Mouse (Mus musculus): Measurements from ENCODE around the gene Smim17. TPM values are rescaled to one million over a fixed set of nuclear protein-coding genes. Genes with fewer than 3 reads are reported as not detected.
"Not testable (repeated sequence)": the region's sequence is repeated elsewhere in the genome, so short reads cannot be mapped to it uniquely, and the experiment has no call there.

The Smim17 gene
- total RNA-seq, 2 experiments from 2014 or later, result 15.7 to 17.9 TPM

DNA sequence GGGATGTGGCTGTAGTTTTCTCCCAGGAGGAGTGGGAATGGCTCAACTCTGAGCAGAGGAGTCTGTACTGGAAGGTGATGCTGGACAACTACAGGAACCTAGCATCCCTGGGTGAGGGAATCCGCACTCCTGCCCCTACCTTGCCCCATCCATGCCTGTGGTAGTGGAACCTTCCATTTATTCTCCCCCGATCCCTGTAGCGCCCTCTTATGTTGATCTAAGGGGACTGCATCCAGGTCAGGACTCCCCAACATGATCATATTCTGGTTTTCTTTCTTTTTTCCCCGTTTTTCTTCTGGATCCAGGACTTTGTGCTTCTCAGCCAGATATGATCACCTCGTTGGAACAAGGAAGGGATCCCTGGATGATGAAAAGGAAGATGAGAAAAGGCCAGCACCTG is 9.1 kb upstream of the Smim17 start:
- no peak for DNase-seq (ENCODE audit: low spot score in 2 of 2)
- intact Hi-C loops (cut with DNase I), result no loop called here

DNA sequence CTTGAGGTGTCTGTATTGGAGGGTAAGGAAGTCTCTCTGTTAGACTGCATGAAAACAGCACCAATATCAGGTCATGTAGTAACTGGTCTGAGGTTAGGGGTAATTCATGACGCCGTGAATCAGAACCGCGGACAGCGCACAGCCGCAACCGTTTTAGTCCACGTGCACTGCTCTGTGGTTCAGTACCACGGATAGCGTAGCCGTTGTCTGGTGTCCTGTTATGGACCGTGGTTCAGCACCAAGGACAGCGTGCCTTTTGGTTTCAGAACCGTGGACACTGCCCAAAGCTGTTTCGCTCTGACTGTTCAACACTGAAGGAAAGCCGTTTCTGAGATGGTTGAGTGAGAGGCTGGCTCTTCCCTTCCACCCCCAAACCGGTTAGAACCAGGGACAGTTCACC is 11.5 kb downstream of the Smim17 start, which contains the start of gene Gm20715:
TSS of gene Gm20715 (plus strand) at position 235 of the 400 bp plus-strand sequence.
- intact Hi-C loops (cut with DNase I), result no loop called here
- DNase-seq (ENCODE audit: low spot score in 2 of 2), result peak; percentile 83 to 84

DNA sequence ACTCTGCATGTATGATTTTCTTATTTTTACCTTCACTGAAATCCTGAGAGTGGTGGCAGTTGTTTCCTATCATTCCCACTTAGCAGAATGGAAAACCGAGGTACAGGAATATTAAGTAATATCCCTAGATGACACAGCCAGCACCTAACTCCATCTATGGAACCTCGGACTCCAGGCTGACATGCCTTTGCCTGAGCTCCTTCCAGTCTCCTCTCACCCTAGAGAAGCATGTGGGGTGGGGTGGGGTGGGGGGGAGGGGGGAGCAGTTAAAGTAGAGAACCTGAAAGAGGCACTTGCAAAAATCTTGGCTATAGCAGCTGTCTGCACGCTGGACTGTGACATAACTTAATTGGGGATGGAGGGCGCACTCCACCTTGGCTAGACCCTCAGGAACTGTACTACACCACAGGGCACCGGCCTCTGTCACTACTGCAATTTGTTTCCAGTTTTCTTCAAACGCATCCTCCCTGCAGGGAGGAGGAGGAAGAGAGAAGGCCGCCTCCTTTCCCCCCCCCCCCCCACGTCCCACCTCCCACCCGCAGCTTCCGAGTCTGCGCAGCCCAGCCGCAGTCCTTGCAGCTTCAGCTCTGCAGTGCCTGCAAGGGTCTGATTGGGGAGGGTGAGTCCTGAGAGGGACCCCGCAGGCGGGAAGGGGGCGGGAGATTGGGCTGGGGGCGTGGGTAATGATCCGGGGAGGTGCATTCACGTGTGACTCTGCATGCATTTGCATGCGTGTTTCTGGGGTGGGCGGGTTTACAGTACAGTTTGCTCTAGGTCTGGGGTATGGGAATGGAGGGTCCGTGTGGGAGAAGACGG is 16.3 kb downstream of the Smim17 start:
- DNase-seq (ENCODE audit: low spot score in 2 of 2), result peak; percentile 43 to 52
- intact Hi-C loops (cut with DNase I), result loop anchor here (5.0 kb wide), 1 partner anchor 53 kb away; the partner anchor contains the start of gene Zfp78

DNA sequence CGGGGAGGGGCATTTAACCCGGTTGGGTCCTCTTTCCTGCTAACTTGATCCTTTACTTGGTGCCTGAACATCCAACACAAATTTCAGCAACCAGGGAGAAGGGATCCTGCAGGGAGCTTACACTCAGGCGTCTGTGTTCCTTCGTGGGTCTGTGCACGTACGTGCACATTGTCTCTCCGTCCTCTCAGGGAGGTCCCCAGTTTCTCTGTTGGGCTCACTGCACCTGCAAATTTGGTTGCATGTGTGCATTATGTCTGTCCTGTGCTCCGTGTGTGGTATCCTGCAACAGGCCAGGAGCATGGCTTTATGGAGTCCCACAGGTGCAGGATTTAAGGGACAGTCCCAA is 16.9 kb downstream of the Smim17 start:
- DNase-seq (ENCODE audit: low spot score in 2 of 2), result no peak
- intact Hi-C loops (cut with DNase I), result loop anchor here (5.0 kb wide), 1 partner anchor 53 kb away; the partner anchor contains the start of gene Zfp78

DNA sequence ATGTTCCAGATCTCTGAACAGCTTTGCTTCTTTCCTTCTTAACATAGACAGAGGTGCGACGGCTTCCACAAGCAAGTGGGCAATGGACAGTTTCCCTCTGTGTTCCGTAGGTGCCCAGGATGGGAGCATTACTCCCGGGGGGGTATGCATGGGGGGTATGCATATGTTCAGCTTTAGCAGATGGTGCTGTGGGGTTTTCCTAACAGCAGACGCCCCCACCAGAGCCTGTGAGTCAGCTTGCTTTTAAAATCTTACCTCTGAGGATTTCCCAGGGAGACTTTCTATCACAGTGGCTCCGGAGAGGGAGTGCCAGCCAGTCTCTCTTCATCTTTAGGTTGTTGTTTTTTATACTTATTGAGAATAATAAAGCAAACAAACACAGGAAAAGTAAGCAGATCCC is 21.4 kb downstream of the Smim17 start:
- intact Hi-C loops (cut with DNase I), result loop anchor here (5.0 kb wide), 1 partner anchor 58 kb away; the partner anchor contains the start of gene Zfp78
- peak; percentile 50 to 52 for DNase-seq (ENCODE audit: low spot score in 2 of 2)

DNA sequence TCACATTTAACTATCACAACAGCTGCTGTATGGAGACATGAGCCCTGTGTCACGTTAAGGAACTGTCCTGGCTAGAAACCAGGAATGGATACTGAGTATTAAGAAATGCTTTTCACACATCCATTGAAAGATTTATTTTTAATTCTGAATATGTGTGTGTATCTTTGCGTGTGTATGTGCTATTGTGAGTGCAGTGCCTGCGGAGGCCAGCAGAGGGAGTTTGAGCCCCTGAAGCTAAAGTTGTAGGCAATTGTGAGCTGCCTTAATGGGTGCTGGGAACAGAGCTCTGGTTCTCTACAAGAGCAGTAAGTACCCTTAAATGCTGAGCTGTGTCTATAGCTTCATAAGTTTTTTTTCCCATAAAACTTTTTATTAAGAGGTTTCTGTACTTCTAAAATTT is 30.9 kb downstream of the Smim17 start:
- intact Hi-C loops (cut with DNase I), result no loop called here
- DNase-seq (ENCODE audit: low spot score in 2 of 2), result no peak

DNA sequence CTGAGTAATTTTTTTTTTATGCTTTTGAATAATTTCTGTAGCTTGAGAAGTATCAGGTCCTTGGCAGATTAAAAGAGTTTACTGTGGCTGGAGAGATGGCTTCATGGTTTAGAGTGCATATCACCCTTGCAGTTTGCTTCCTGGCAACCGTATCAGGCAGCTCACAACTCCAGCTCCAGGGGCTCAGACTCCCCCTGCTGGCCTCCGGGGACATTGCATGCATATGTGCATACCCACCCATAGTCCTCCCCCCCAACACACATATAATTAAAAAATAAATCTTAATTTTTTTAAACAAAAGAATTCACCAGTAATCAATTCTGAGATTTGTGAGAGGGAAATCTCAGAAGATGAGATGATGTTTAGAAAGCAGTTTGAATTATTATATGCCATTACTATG is 31.8 kb downstream of the Smim17 start:
- intact Hi-C loops (cut with DNase I), result loop anchor here (5.0 to 10.0 kb wide), 4 partner anchors 68 to 864 kb away; partner anchors contain the start of genes Zfp78 and Zim1
- no peak for DNase-seq (ENCODE audit: low spot score in 2 of 2)

DNA sequence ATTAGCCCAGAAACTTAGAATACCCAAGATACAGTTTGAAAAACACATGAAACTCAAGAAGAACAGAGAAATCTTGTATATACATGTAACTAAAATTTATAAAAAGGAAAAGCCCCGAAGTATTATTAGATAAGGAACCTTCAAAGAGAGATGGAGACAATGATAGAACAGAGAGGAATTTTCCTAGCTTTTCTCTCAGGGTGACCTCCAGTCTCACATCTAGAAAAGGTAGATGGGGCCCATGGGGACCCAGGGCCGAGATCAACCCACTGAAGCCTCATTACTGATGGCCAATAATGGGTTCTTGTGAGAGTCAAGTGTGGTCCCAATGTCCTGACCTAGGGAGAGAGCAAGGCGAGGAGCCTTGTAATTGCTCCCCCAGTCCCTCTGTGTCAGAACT is 39.9 kb downstream of the Smim17 start, which contains the start of gene Olfr1344:
TSS of gene Olfr1344 (plus strand) at position 301 of the 400 bp plus-strand sequence.
- DNase-seq (ENCODE audit: low spot score in 2 of 2), result no peak
- intact Hi-C loops (cut with DNase I), result loop anchor here (5.0 to 10.0 kb wide), 4 partner anchors 149 to 856 kb away; partner anchors contain the start of gene Zim1

DNA sequence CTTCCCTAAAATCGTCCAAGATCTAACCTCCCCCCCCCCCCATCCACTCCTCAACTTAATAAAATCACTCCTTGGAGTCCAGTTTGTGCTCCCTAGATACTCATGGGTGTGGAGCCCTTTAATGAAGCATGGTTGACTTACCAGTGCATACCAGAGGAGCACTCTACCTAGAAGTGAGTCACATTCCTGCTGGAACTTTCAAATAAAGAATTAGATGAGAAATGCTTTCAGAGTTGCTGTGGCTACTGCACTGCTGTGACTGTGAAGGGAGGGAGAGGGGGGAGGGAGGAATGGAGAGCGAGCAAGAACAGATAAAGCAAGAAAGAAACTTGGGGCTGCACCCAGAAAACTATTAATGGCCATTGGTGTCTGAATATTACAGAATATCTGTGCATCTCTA is 42.7 kb downstream of the Smim17 start:
- no peak for DNase-seq (ENCODE audit: low spot score in 2 of 2)
- intact Hi-C loops (cut with DNase I), result no loop called here

DNA sequence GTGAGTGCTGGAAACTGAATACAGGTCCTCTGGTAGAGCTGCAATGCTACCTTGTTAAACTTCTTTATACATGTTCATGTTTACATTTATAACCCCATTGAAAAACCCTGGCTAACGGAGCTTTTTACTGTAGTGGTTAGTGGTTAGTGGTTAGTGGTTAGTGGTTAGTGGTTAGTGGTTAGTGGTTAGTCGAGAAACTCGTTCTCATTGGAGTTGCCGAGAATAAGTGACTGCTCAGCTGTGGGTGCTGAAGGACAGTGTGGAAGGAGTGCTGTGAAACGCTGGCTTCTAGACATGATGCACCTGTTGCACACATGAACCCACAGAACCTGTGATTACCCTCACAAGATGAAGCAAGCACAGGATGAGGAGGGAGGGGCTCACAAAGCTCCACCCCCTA is 49.3 kb downstream of the Smim17 start:
- no peak for DNase-seq (ENCODE audit: low spot score in 2 of 2)
- intact Hi-C loops (cut with DNase I), result no loop called here

DNA sequence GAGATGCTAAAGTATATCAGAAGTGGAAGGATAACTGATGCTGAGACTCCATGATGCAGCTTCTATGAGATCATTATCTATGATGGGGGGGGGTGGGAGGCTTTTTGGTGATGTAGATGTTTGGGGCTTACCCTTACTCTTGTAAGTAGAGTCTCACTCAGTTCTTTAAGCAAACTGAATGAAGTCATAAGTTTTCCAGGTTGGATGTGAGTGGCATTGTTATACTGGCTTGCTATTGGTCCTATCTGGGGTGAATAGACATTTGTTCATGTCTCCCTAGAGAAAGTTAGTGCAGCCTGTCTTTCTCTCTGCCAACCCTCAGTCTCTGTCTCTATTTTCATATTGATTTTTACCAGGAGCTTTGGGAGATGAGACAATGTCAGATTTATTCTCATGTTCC is 57.4 kb downstream of the Smim17 start, which contains the start of gene Olfr1336:
TSS of gene Olfr1336 (plus strand) at position 301 of the 400 bp plus-strand sequence.
- DNase-seq (ENCODE audit: low spot score in 2 of 2), result no peak
- intact Hi-C loops (cut with DNase I), result no loop called here

DNA sequence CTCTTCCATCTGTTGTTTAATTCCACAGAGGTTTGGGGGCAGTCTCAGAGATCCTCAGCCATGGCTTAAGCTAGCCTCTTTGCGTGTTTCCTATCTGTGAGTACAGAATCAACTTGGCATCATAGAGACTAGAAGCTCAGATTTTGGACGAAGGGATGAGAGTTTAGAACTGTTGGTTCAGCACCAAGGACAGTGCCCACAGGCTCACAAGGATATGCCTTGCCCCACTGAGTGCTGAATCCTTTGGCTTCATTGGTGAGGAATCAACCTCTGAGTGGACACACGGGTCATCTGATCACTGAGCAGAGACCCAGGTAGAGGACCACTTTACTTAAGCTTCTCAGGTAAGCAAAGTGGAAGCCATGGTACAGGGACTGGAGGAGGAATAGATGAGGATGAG is 57.9 kb downstream of the Smim17 start:
- intact Hi-C loops (cut with DNase I), result no loop called here
- no peak for DNase-seq (ENCODE audit: low spot score in 2 of 2)

DNA sequence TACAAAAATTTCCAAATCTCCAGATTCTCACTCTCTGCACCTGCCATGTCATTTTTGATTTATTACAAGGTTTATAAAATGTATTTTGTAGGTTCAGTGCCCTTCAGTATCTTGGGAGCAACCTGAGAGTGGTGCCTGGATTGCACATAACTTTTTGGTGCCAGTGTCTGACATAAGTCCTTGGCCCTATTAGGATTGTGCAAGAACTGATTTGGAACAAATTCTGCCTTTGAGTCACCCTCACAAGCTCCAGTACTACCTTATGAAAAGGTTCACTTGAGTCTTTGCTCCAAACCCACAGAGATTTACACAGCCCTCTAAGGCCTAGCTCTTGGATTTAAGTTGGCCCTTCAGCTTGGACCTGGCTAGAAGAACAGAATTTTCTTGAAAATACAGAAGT is 68.4 kb downstream of the Smim17 start, which contains the start of gene Olfr1346:
TSS of gene Olfr1346 (plus strand) at position 151 of the 400 bp plus-strand sequence.
- no peak for DNase-seq (ENCODE audit: low spot score in 2 of 2)
- intact Hi-C loops (cut with DNase I), result no loop called here

DNA sequence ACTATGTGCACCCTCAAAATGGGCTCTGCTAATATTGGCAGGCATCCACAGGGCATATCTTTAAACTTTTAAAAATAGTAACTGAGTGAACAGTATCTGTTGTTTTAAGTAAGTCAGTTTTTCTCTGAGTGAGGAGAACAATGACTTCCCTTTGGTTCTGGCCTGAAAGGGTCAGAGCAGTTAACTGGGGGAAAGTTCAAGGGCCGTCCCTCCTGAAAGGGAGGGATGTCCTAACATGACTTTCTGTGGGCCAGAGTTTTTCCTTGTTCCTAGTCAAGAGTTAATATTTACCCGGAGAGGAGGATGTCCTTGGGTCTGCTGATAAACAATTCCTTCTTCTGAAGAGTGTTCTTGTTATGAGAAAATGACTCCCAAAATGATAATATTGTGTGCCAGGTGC is 79.1 kb downstream of the Smim17 start:
- intact Hi-C loops (cut with DNase I); DNase-seq (ENCODE audit: low spot score in 2 of 2): not testable (repeated sequence)

Other genes with a start within 250 kb of the Smim17 start
- 10 to 100 TPM; 26.9 to 29.1 TPM for gene Zfp787, start 242.7 kb upstream of the Smim17 start, total RNA-seq (2021)
- gene Zfp444, start 226.5 kb upstream of the Smim17 start, total RNA-seq (2021), result 10 to 100 TPM; 51.0 to 58.8 TPM
- gene Galp, start 201.6 kb upstream of the Smim17 start, total RNA-seq (2021), result not detected
- not detected for gene Zscan5b, start 176.4 kb upstream of the Smim17 start, total RNA-seq (2021)
- not detected for gene Epp13, start 146.0 kb upstream of the Smim17 start, total RNA-seq (2021)
- gene Zfp667, start 112.1 kb upstream of the Smim17 start, total RNA-seq (2021), result 10 to 100 TPM; 10.1 to 12.1 TPM
- gene Zfp583, start 67.4 kb upstream of the Smim17 start, total RNA-seq (2021), result 10 to 100 TPM; 11.8 to 13.7 TPM
- gene Gm3854, start 55.0 kb upstream of the Smim17 start, total RNA-seq (2021), result 1 to 10 TPM; 7.4 to 7.5 TPM
- 1 to 10 TPM; 2.9 to 3.1 TPM for gene Zfp78, start 35.4 kb upstream of the Smim17 start, total RNA-seq (2021)
- 1 to 10 TPM; 5.0 to 8.9 TPM for gene Zfp28, start 15.4 kb upstream of the Smim17 start, total RNA-seq (2021)
- under 1 TPM in 1 of 2 experiments, not detected in 1; 0.37 TPM for gene Gm20715, start 11.6 kb downstream of the Smim17 start, total RNA-seq (2021)
- 1 to 10 TPM in 1 of 2 experiments, under 1 TPM in 1; 0.97 to 2.0 TPM for gene Olfr1344, start 40.0 kb downstream of the Smim17 start, total RNA-seq (2021)
- gene Olfr1336, start 57.5 kb downstream of the Smim17 start, total RNA-seq (2021), result not detected
- gene Olfr1346, start 68.4 kb downstream of the Smim17 start, total RNA-seq (2021), result not detected
- not detected for gene Olfr5, start 88.2 kb downstream of the Smim17 start, total RNA-seq (2021)
- not detected for gene Olfr1347, start 101.0 kb downstream of the Smim17 start, total RNA-seq (2021)
- gene Olfr1348, start 110.0 kb downstream of the Smim17 start, total RNA-seq (2021), result not detected
- not detected for gene Olfr1349, start 124.2 kb downstream of the Smim17 start, total RNA-seq (2021)
- not detected for gene Olfr1350, start 166.1 kb downstream of the Smim17 start, total RNA-seq (2021)